Mouse (Mus musculus): Measurements from ENCODE around the gene Spryd4. TPM values are rescaled to one million over a fixed set of nuclear protein-coding genes. Genes with fewer than 3 reads are reported as not detected.

The Spryd4 gene
- total and polyA plus RNA-seq, 2 experiments from 2014 or later, result 21.4 to 29.5 TPM

DNA sequence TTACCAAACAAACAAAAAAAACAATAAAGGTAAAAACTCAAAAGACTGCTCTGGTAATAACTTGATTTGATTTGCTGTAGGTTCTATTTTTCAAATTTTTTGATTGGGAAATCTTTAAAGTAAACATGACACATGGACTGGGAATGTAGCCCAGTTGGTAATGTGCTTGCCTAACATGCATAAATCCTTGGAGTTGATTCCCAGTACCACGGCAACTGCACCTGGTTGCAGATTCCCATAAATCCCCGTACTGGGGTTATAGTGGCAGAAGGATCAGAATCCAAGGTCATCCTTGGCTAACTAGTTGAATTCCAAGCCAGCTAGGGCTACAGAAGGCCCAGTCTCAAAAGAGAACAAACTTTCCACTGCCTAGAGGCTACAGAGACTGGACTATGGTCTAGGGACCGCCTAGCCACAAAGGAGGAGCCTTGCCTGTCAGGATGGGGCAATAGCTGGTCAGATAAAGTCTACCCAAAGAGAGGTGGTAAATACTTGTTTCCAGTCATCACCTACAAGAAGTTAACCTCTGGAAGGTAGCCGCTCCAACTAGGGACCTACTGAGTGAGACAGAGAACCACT lies 42.2 kb upstream of the Spryd4 start, which contains the start of gene Apon:
Gene Apon, plus strand, starts transcription at position 420 of the 579 bp plus-strand sequence.
- no peaks in the 10 kb centered on the region for H3K4me1 ChIP-seq (ENCODE audit: insufficient read depth, low read length)
- no peaks in the 10 kb centered on the region for H3K9me3 ChIP-seq (ENCODE audit: low read length)
- DNase-seq (ENCODE audit: low spot score) (no peak), ATAC-seq (ENCODE audit: low FRiP score) (no peak)
- H3K4me2 ChIP-seq (ENCODE audit: low read depth, low read length, poor library complexity, severe bottlenecking), result no peak within 1 kb of the TSS
- peaks cover 32% of the 10 kb centered on the region for H3K36me3 ChIP-seq (ENCODE audit: insufficient read depth, low read length)
- no peak within 1 kb of the TSS for H3K27ac ChIP-seq (ENCODE audit: low read depth, low read length)
- TF ChIP-seq CTCF (IDR thresholded peaks at IDR 0.05), result no peak
- H3K9ac ChIP-seq (replicated peaks; ENCODE audit: low read length, poor library complexity, severe bottlenecking), result no peak within 1 kb of the TSS
- H3K4me3 ChIP-seq (ENCODE audit: low read depth, low read length), result no peak within 1 kb of the TSS
- whole genome bisulfite sequencing, result 90% methylated on average over 4 of the region's 4 CpGs
- H3K27me3 ChIP-seq (ENCODE audit: insufficient read depth, low read length), result no peaks in the 10 kb centered on the region

- no peak for TF ChIP-seq CTCF (IDR thresholded peaks at IDR 0.05)
- DNase-seq (ENCODE audit: low spot score) (no peak), ATAC-seq (ENCODE audit: low FRiP score) (no peak)
- H3K27ac ChIP-seq (ENCODE audit: low read depth, low read length), result no peak overlapping the region
- peaks cover 39% of the 10 kb centered on the region for H3K36me3 ChIP-seq (ENCODE audit: insufficient read depth, low read length)
- H3K4me1 ChIP-seq (ENCODE audit: insufficient read depth, low read length), result no peaks in the 10 kb centered on the region
- no peak overlapping the region for H3K4me2 ChIP-seq (ENCODE audit: low read depth, low read length, poor library complexity, severe bottlenecking)
- no peak overlapping the region for H3K4me3 ChIP-seq (ENCODE audit: low read depth, low read length)
- WGBS, result 95% methylated on average over 13 of the region's 13 CpGs
- no peaks in the 10 kb centered on the region for H3K27me3 ChIP-seq (ENCODE audit: insufficient read depth, low read length)
- H3K9me3 ChIP-seq (ENCODE audit: low read length), result no peaks in the 10 kb centered on the region
- no peak overlapping the region for H3K9ac ChIP-seq (replicated peaks; ENCODE audit: low read length, poor library complexity, severe bottlenecking)
Observed at GRCm38 (mm10) chr10:128250565-128250964, 39.0 kb upstream of the Spryd4 start.

GRCm38 (mm10) chr10:128247020-128247732 lies 35.6 kb upstream of the Spryd4 start:
- no peak for DNase-seq (ENCODE audit: low spot score)
- WGBS, result 79% methylated on average over 17 of the region's 17 CpGs
- ATAC-seq (ENCODE audit: low FRiP score), result no peak

DNA sequence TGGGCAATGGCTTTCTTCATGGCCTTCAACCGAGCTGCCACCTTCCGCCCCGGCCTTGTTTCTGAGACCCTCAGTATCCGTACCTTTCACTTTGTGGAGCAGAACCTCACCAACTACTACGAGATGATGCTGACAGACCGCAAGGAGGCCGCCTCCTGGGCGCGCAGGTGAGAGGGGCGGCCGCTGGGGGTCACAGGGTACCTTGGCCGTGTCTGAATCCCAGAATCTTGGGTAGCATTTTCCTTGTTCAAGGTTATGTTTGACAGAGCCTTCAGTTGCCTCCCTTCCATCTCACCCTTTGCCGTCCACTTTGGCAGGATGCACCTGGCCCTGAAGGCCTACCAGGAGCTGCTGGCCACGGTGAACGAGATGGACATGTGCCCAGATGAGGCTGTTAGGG lies 32.5 kb upstream of the Spryd4 start:
- Histone ChIP-seq H3K4me1 (ENCODE audit: insufficient read depth, low read length) (no peaks in the 10 kb centered on the region), H3K4me3 (ENCODE audit: low read depth, low read length) (no peak overlapping the region), H3K9ac (replicated peaks; ENCODE audit: low read length, poor library complexity, severe bottlenecking) (no peak overlapping the region), H3K9me3 (ENCODE audit: low read length) (no peaks in the 10 kb centered on the region), H3K36me3 (ENCODE audit: insufficient read depth, low read length) (peaks cover 8% of the 10 kb centered on the region), H3K27ac (ENCODE audit: low read depth, low read length) (no peak overlapping the region), H3K4me2 (ENCODE audit: low read depth, low read length, poor library complexity, severe bottlenecking) (no peak overlapping the region), H3K27me3 (ENCODE audit: insufficient read depth, low read length) (no peaks in the 10 kb centered on the region)
- TF ChIP-seq CTCF (IDR thresholded peaks at IDR 0.05), result no peak
- no peak for ATAC-seq (ENCODE audit: low FRiP score)
- no peak for DNase-seq (ENCODE audit: low spot score)
- WGBS, result 96% methylated on average over 15 of the region's 15 CpGs

More at GRCm38 (mm10) chr10:128247020-128247732, 35.6 kb upstream of the Spryd4 start:
- Histone ChIP-seq H3K27me3 (ENCODE audit: insufficient read depth, low read length) (no peaks in the 10 kb centered on the region), H3K4me3 (ENCODE audit: low read depth, low read length) (no peak overlapping the region), H3K9me3 (ENCODE audit: low read length) (no peaks in the 10 kb centered on the region), H3K36me3 (ENCODE audit: insufficient read depth, low read length) (peaks cover 34% of the 10 kb centered on the region), H3K4me2 (ENCODE audit: low read depth, low read length, poor library complexity, severe bottlenecking) (no peak overlapping the region), H3K27ac (ENCODE audit: low read depth, low read length) (no peak overlapping the region), H3K4me1 (ENCODE audit: insufficient read depth, low read length) (no peaks in the 10 kb centered on the region), H3K9ac (replicated peaks; ENCODE audit: low read length, poor library complexity, severe bottlenecking) (no peak overlapping the region)
- no peak for TF ChIP-seq CTCF (IDR thresholded peaks at IDR 0.05)

DNA sequence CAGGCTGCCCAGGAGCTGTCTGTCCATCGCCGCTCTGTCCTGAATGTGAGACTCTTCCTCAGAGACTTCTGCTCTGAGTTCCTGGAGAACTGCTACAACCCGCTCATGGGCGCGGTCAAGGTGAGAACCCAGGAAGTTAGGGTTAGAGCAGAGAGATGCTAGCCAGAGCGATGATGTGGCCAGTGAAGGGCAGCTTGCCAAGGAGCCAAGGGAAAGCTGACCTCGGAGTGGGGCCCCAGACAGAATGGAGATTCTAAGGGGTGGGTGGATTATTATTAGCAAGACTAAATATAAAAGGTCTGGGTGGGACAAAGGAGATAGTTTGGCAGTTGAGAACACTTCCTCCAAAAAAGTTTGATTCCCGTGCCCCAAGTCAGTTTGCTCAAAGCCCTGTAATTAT lies 31.6 kb upstream of the Spryd4 start:
- no peak for TF ChIP-seq CTCF (IDR thresholded peaks at IDR 0.05)
- Histone ChIP-seq H3K27ac (ENCODE audit: low read depth, low read length) (no peak overlapping the region), H3K4me3 (ENCODE audit: low read depth, low read length) (no peak overlapping the region), H3K27me3 (ENCODE audit: insufficient read depth, low read length) (no peaks in the 10 kb centered on the region), H3K9me3 (ENCODE audit: low read length) (no peaks in the 10 kb centered on the region), H3K4me2 (ENCODE audit: low read depth, low read length, poor library complexity, severe bottlenecking) (no peak overlapping the region), H3K4me1 (ENCODE audit: insufficient read depth, low read length) (no peaks in the 10 kb centered on the region), H3K36me3 (ENCODE audit: insufficient read depth, low read length) (peaks cover 6% of the 10 kb centered on the region), H3K9ac (replicated peaks; ENCODE audit: low read length, poor library complexity, severe bottlenecking) (no peak overlapping the region)
- DNase-seq (ENCODE audit: low spot score) (no peak), ATAC-seq (ENCODE audit: low FRiP score) (no peak)
- WGBS, result 96% methylated on average over 8 of the region's 8 CpGs

DNA sequence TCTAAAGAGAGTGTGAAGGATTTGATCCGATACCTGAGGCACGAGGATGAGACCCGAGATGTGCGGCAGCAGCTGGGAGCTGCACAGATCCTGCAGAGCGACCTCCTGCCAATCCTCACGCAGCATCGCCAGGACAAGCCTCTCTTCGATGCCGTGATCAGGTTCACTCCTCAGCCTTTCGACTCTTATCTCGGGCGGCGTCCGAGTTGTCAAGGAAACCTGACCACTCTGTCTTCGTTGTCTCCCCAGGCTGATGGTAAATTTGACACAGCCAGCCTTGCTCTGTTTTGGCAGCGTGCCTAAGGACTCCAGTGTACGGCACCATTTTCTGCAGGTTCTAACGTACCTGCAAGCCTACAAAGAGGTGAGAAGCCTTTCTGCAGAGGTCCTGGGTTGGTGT lies 28.5 kb upstream of the Spryd4 start:
- Histone ChIP-seq H3K27me3 (ENCODE audit: insufficient read depth, low read length) (no peaks in the 10 kb centered on the region), H3K4me2 (ENCODE audit: low read depth, low read length, poor library complexity, severe bottlenecking) (no peak overlapping the region), H3K9me3 (ENCODE audit: low read length) (no peaks in the 10 kb centered on the region), H3K4me3 (ENCODE audit: low read depth, low read length) (no peak overlapping the region), H3K4me1 (ENCODE audit: insufficient read depth, low read length) (no peaks in the 10 kb centered on the region), H3K27ac (ENCODE audit: low read depth, low read length) (no peak overlapping the region), H3K9ac (replicated peaks; ENCODE audit: low read length, poor library complexity, severe bottlenecking) (no peak overlapping the region), H3K36me3 (ENCODE audit: insufficient read depth, low read length) (no peaks in the 10 kb centered on the region)
- ATAC-seq (ENCODE audit: low FRiP score), result no peak
- 94% methylated on average over 18 of the region's 18 CpGs for WGBS
- no peak for TF ChIP-seq CTCF (IDR thresholded peaks at IDR 0.05)
- no peak for DNase-seq (ENCODE audit: low spot score)
